Mouse (Mus musculus) MEL (cell line): ENCODE results near the gene B3gntl1. TPM values are rescaled to one million over a fixed set of nuclear protein-coding genes. Genes with fewer than 3 reads are reported as not detected.

ENCODE experiments used
- DNase-seq: peaks from one replicate; pipeline ENCODE4 v3.0.0; 2011; ENCODE audit warnings: low read depth, low spot score
- H3K27ac ChIP-seq: 2 replicates; pipeline ENCODE4 v1.5.1; 2012; ENCODE audit warnings: low read depth, mild to moderate bottlenecking, control low read depth, low read length, moderate library complexity; ENCODE audit not compliant: control insufficient read depth
- H3K27me3 ChIP-seq, 2 experiments: fragments of 150-350 bp in 1 of 2; sonication (generic) in 1 of 2; 2 replicates each; pipeline ENCODE4 v1.6.1; 2012; ENCODE audit warnings: low read length in 2 of 2, mild to moderate bottlenecking in 2 of 2, improper control_type of control experiment in 1 of 2, moderate library complexity in 1 of 2; ENCODE audit not compliant: insufficient read depth in 2 of 2, control insufficient read depth in 1 of 2
- H3K36me3 ChIP-seq, 2 experiments: 2 replicates each; pipeline ENCODE4 v1.6.1; 2012 to 2014; ENCODE audit warnings: low read length in 2 of 2, improper control_type of control experiment in 1 of 2, inconsistent platforms in 1 of 2, mild to moderate bottlenecking in 1 of 2; ENCODE audit not compliant: insufficient read depth in 2 of 2, control insufficient read depth in 1 of 2
- H3K4me1 ChIP-seq, 2 experiments: fragments of 150-350 bp in 1 of 2; sonication (generic) in 1 of 2; 2 replicates each; pipeline ENCODE4 v1.6.1; 2012; ENCODE audit warnings: low read length in 2 of 2, improper control_type of control experiment in 1 of 2, mild to moderate bottlenecking in 1 of 2; ENCODE audit not compliant: insufficient read depth in 2 of 2, control insufficient read depth in 1 of 2
- H3K4me3 ChIP-seq, 2 experiments: fragments of 150-350 bp in 1 of 2; sonication (generic) in 1 of 2; 2 replicates each; pipeline ENCODE4 v1.5.1; 2012; ENCODE audit warnings: low read depth in 2 of 2, low read length in 2 of 2, mild to moderate bottlenecking in 2 of 2, moderate library complexity in 2 of 2, control low read depth in 1 of 2, improper control_type of control experiment in 1 of 2; ENCODE audit not compliant: control insufficient read depth in 1 of 2, insufficient read depth in 1 of 2
- H3K79me2 ChIP-seq: 2 replicates; pipeline ENCODE4 v1.6.1; 2012; ENCODE audit warnings: mild to moderate bottlenecking, low read length, moderate library complexity; ENCODE audit not compliant: control insufficient read depth, poor library complexity, insufficient read depth
- H3K9ac ChIP-seq: 2 replicates; pipeline ENCODE4 v1.6.1; 2012; ENCODE audit warnings: low read depth, mild to moderate bottlenecking, control low read depth, low read length, moderate library complexity; ENCODE audit not compliant: control insufficient read depth, poor library complexity, severe bottlenecking
- H3K9me3 ChIP-seq: fragments of 150-350 bp; sonication (generic); replicated peaks from 2 replicates; pipeline ENCODE4 v1.6.1; 2012; ENCODE audit warnings: mild to moderate bottlenecking, low read length, improper control_type of control experiment, moderate library complexity; ENCODE audit not compliant: insufficient read depth
- BHLHE40 ChIP-seq: IDR thresholded peaks from 2 replicates; pipeline ENCODE4 v1.6.1; 2012; ENCODE audit warnings: low read depth, mild to moderate bottlenecking, inconsistent platforms, low read length, improper control_type of control experiment, borderline replicate concordance
- CTCF ChIP-seq, 3 experiments: IDR thresholded peaks in 2 of 3; conservative IDR thresholded peaks in 1 of 3; 2 replicates each; pipeline ENCODE4 v1.5.1; 2011 to 2012; ENCODE audit warnings: low read length in 3 of 3, low read depth in 2 of 3, mild to moderate bottlenecking in 2 of 3, improper control_type of control experiment in 1 of 3, inconsistent platforms in 1 of 3, mixed read lengths in 1 of 3, moderate library complexity in 1 of 3; ENCODE audit not compliant: control insufficient read depth in 1 of 3, insufficient read depth in 1 of 3, poor library complexity in 1 of 3, severe bottlenecking in 1 of 3
- E2F4 ChIP-seq: IDR thresholded peaks from 2 replicates; pipeline ENCODE4 v1.6.1; 2011; ENCODE audit warnings: low read depth, low read length, improper control_type of control experiment, borderline replicate concordance
- ELF1 ChIP-seq: IDR thresholded peaks from 2 replicates; pipeline ENCODE4 v1.6.1; 2014; ENCODE audit warnings: low read depth, mild to moderate bottlenecking, inconsistent platforms, low read length, improper control_type of control experiment, moderate library complexity
- EP300 ChIP-seq, 2 experiments: IDR thresholded peaks; 2 replicates each; pipeline ENCODE4 v1.6.1; 2011; ENCODE audit warnings: improper control_type of control experiment in 2 of 2, low read length in 2 of 2, low read depth in 1 of 2, mild to moderate bottlenecking in 1 of 2
- HCFC1 ChIP-seq: IDR thresholded peaks from 2 replicates; pipeline ENCODE4 v1.6.1; 2012; ENCODE audit warnings: low read depth, mild to moderate bottlenecking, inconsistent platforms, low read length, improper control_type of control experiment, moderate library complexity
- MAFK ChIP-seq: IDR thresholded peaks from 2 replicates; pipeline ENCODE4 v1.6.1; 2011; ENCODE audit warnings: low read depth, mild to moderate bottlenecking, low read length, improper control_type of control experiment, borderline replicate concordance
- MAX ChIP-seq: IDR thresholded peaks from 2 replicates; pipeline ENCODE4 v1.6.1; 2011; ENCODE audit warnings: low read length, improper control_type of control experiment
- MEF2A ChIP-seq: IDR thresholded peaks from 2 replicates; pipeline ENCODE4 v1.6.1; 2014; ENCODE audit warnings: low read depth, mild to moderate bottlenecking, inconsistent platforms, low read length, improper control_type of control experiment; ENCODE audit not compliant: poor library complexity, insufficient replicate concordance, severe bottlenecking; ENCODE audit errors: extremely low read depth
- MYC ChIP-seq: IDR thresholded peaks from 2 replicates; pipeline ENCODE4 v1.6.1; 2011; ENCODE audit warnings: low read depth, mild to moderate bottlenecking, low read length, improper control_type of control experiment, moderate library complexity
- NELFE ChIP-seq: IDR thresholded peaks from 2 replicates; pipeline ENCODE4 v1.6.1; 2011; ENCODE audit warnings: low read depth, low read length, improper control_type of control experiment
- NRF1 ChIP-seq: IDR thresholded peaks from 2 replicates; pipeline ENCODE4 v1.6.1; 2014; ENCODE audit warnings: low read depth, mild to moderate bottlenecking, inconsistent platforms, low read length, improper control_type of control experiment, moderate library complexity; ENCODE audit not compliant: poor library complexity, insufficient read depth, severe bottlenecking
- POLR2A ChIP-seq, 2 experiments: IDR thresholded peaks; 2 replicates each; pipeline ENCODE4 v1.6.1; 2011 to 2012; ENCODE audit warnings: low read length in 2 of 2, mild to moderate bottlenecking in 2 of 2, control low read depth in 1 of 2, improper control_type of control experiment in 1 of 2, low read depth in 1 of 2, moderate library complexity in 1 of 2; ENCODE audit not compliant: control insufficient read depth in 1 of 2, insufficient read depth in 1 of 2, poor library complexity in 1 of 2
- POLR2AphosphoS2 ChIP-seq: IDR thresholded peaks from 2 replicates; pipeline ENCODE4 v1.6.1; 2011; ENCODE audit warnings: low read length, improper control_type of control experiment
- POLR2AphosphoS5 ChIP-seq: IDR thresholded peaks from 2 replicates; pipeline ENCODE4 v1.6.1; 2012; ENCODE audit warnings: low read depth, borderline replicate concordance, mild to moderate bottlenecking, inconsistent platforms, low read length, moderate library complexity, mixed read lengths
- RAD21 ChIP-seq: IDR thresholded peaks from 2 replicates; pipeline ENCODE4 v1.6.1; 2011; ENCODE audit warnings: mild to moderate bottlenecking, low read depth, low read length, improper control_type of control experiment
- RCOR1 ChIP-seq: IDR thresholded peaks from 2 replicates; pipeline ENCODE4 v1.6.1; 2012; ENCODE audit warnings: low read depth, mild to moderate bottlenecking, inconsistent platforms, low read length, improper control_type of control experiment
- SMC3 ChIP-seq: IDR thresholded peaks from 2 replicates; pipeline ENCODE4 v1.6.1; 2011; ENCODE audit warnings: low read depth, low read length, improper control_type of control experiment
- TBP ChIP-seq: IDR thresholded peaks from 2 replicates; pipeline ENCODE4 v1.8.0; 2011; ENCODE audit warnings: low read depth, low read length, improper control_type of control experiment
- TCF12 ChIP-seq: IDR thresholded peaks from 2 replicates; pipeline ENCODE4 v1.6.1; 2014; ENCODE audit warnings: low read depth, mild to moderate bottlenecking, inconsistent platforms, low read length, improper control_type of control experiment, moderate library complexity
- UBTF ChIP-seq: IDR thresholded peaks from 2 replicates; pipeline ENCODE4 v1.6.1; 2012; ENCODE audit warnings: low read depth, mild to moderate bottlenecking, inconsistent platforms, low read length, improper control_type of control experiment, moderate library complexity, borderline replicate concordance; ENCODE audit not compliant: insufficient read depth
- USF1 ChIP-seq: IDR thresholded peaks from 2 replicates; pipeline ENCODE4 v1.6.1; 2014; ENCODE audit warnings: low read depth, mild to moderate bottlenecking, inconsistent platforms, low read length, improper control_type of control experiment, moderate library complexity
- USF2 ChIP-seq, 2 experiments: IDR thresholded peaks; 2 replicates each; pipeline ENCODE4 v1.6.1; 2011 to 2012; ENCODE audit warnings: improper control_type of control experiment in 2 of 2, low read length in 2 of 2, borderline replicate concordance in 1 of 2, inconsistent platforms in 1 of 2, low read depth in 1 of 2, mild to moderate bottlenecking in 1 of 2; ENCODE audit not compliant: insufficient read depth in 1 of 2
- polyA plus RNA-seq, 2 experiments: library from polyadenylated mRNA; stranded (reverse) in 1 of 2; unstranded in 1 of 2; fragments of >175 nt in 1 of 2; fragments of >200 nt in 1 of 2; gene quantifications; 2 replicates each; pipeline versions ENCODE4 v1.2.1 to v1.2.4; 2012; ENCODE audit warnings: low replicate concordance in 2 of 2, low read depth in 1 of 2; ENCODE audit not compliant: insufficient read length in 2 of 2, insufficient read depth in 1 of 2, missing spikeins in 1 of 2
- total RNA-seq: library from RNA; depleted of rRNA; stranded (reverse); fragments of 300-350 nt; gene quantifications from 2 replicates; pipeline ENCODE4 v1.2.3, GENCODE M21; 2012

The B3gntl1 gene
- total and polyA plus RNA-seq, 3 experiments, result 4.7 to 5.6 TPM; not detected in 1

- no peak overlapping the region for H3K4me3 ChIP-seq
- no peaks in the 10 kb centered on the region for H3K4me1 ChIP-seq
- no peaks in the 10 kb centered on the region for H3K79me2 ChIP-seq
- H3K36me3 ChIP-seq, result no peaks in the 10 kb centered on the region; a peak in 2 of 4 replicates
- H3K27me3 ChIP-seq, result no peaks in the 10 kb centered on the region
- TF ChIP-seq CTCF (IDR thresholded peaks at IDR 0.05 in 2 of 3, conservative IDR thresholded peaks at IDR 0.05 in 1 of 3; ENCODE audit: control insufficient read depth in 1 of 3, insufficient read depth in 1 of 3, low read depth in 2 of 3, low read length in 3 of 3, poor library complexity in 1 of 3, severe bottlenecking in 1 of 3) (peak in 2 of 3 experiments; percentile 16 to 20; a peak in 3 of 6 replicates), RAD21 (peak; percentile 17), MEF2A (no peak), SMC3 (peak; percentile 23; the same call in 1 of the 2 replicates)
- DNase-seq, result no peak
- no peaks in the 10 kb centered on the region for H3K9me3 ChIP-seq
- no peak overlapping the region for H3K9ac ChIP-seq
- H3K27ac ChIP-seq, result no peak overlapping the region
These were observed 23.1 kb downstream of the B3gntl1 start for GRCm38 (mm10) chr11:121649900-121650299.

- Histone ChIP-seq H3K4me3 (no peak overlapping the region), H3K4me1 (no peaks in the 10 kb centered on the region), H3K36me3 (no peaks in the 10 kb centered on the region; a peak in 1 of 4 replicates), H3K27me3 (no peaks in the 10 kb centered on the region), H3K9me3 (no peaks in the 10 kb centered on the region), H3K9ac (no peak overlapping the region), H3K79me2 (no peaks in the 10 kb centered on the region), H3K27ac (no peak overlapping the region)
- no peak for TF ChIP-seq POLR2AphosphoS2
- TF ChIP-seq MYC, result no peak
- TF ChIP-seq MAX, result no peak
- TF ChIP-seq USF1, result no peak
- TF ChIP-seq ELF1, result no peak
- TF ChIP-seq UBTF, result no peak
- no peak for TF ChIP-seq USF2 (IDR thresholded peaks at IDR 0.05; ENCODE audit: borderline replicate concordance in 1 of 2, insufficient read depth in 1 of 2, low read depth in 1 of 2, low read length in 2 of 2)
- no peak for TF ChIP-seq HCFC1
- TF ChIP-seq POLR2AphosphoS5, result no peak
- no peak for TF ChIP-seq RCOR1
- TF ChIP-seq TBP, result no peak
- no peak for TF ChIP-seq MEF2A
- TF ChIP-seq POLR2A (IDR thresholded peaks at IDR 0.05; ENCODE audit: control insufficient read depth in 1 of 2, insufficient read depth in 1 of 2, low read depth in 1 of 2, low read length in 2 of 2, poor library complexity in 1 of 2), result no peak
- no peak for TF ChIP-seq BHLHE40
- no peak for TF ChIP-seq EP300 (IDR thresholded peaks at IDR 0.05; ENCODE audit: low read depth in 1 of 2, low read length in 2 of 2)
- no peak for TF ChIP-seq TCF12
- TF ChIP-seq NRF1, result no peak
- TF ChIP-seq NELFE, result no peak
- TF ChIP-seq MAFK, result no peak
- no peak for TF ChIP-seq E2F4
- DNase-seq, result no peak
These were observed 24.8 kb downstream of the B3gntl1 start for GRCm38 (mm10) chr11:121648166-121648565.
